Mouse (Mus musculus) central nervous system, embryonic 14 days (tissue): ENCODE results near the gene 1700029H14Rik. TPM values are rescaled to one million over a fixed set of nuclear protein-coding genes. Genes with fewer than 3 reads are reported as not detected.

Source experiments
- polyA plus RNA-seq: library from polyadenylated mRNA; depleted of rRNA; stranded (reverse); fragments of >200 nt; gene quantifications from 2 replicates; pipeline ENCODE4 v1.2.3, GENCODE M21; 2012; rRNA removed

1700029H14Rik gene
- polyA plus RNA-seq = not detected in 2 replicates

DNA sequence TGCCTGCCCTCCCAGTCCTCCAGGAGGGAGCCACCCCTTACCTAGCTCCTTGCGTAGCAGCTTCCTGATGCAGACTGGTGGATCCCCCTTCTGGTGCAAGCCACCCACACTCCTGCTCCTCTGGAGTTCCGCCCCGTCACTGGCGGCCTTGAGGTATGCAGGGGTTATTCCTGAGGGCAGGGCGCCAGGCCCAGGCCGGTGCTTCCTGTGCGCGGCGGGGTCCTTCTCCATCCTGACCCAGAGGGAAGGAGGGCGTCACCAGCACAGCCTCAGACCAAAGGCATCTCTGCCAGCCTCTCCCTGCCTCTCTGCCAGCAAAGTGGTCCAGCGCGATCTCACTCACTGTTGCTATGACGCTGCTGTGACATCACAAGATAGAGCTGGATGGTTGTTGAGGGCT lies at the start of gene 1700029H14Rik:
Gene 1700029H14Rik (minus strand): TSS at position 344 of the 400 bp plus-strand sequence.

Other genes starting within 250 kb of the 1700029H14Rik start
- 168 and 188 TPM in 2 replicates for gene Tfdp1, start 223.7 kb downstream of the 1700029H14Rik start, polyA plus RNA-seq
- gene Atp4b, start 165.6 kb downstream of the 1700029H14Rik start, polyA plus RNA-seq = not detected in 2 replicates
- gene Grk1, start 157.4 kb downstream of the 1700029H14Rik start, polyA plus RNA-seq = 0.10 and 0.11 TPM in 2 replicates
- gene Tmem255b, start 127.3 kb downstream of the 1700029H14Rik start, polyA plus RNA-seq = 0.15 and 0.31 TPM in 2 replicates
- gene Gas6, start 68.0 kb downstream of the 1700029H14Rik start, polyA plus RNA-seq = 30.1 and 35.9 TPM in 2 replicates
- gene Rasa3, start 115.1 kb upstream of the 1700029H14Rik start, polyA plus RNA-seq = 26.3 and 30.3 TPM in 2 replicates
- 1.7 and 3.1 TPM in 2 replicates for gene Cfap97d2, start 143.4 kb upstream of the 1700029H14Rik start, polyA plus RNA-seq
- gene Cdc16, start 195.2 kb upstream of the 1700029H14Rik start, polyA plus RNA-seq = 141 and 142 TPM in 2 replicates
- gene Upf3a, start 223.2 kb upstream of the 1700029H14Rik start, polyA plus RNA-seq = 31.2 and 32.2 TPM in 2 replicates